Mouse (Mus musculus): Measurements from ENCODE around the gene Epx. TPM values are rescaled to one million over a fixed set of nuclear protein-coding genes. Genes with fewer than 3 reads are reported as not detected.

Epx gene
- polyA plus RNA-seq, 1 experiment from 2014 or later, result 1.3 TPM

GRCm38 (mm10) chr11:87821502-87821901, 53.8 kb downstream of the Epx start:
- Histone ChIP-seq H3K27ac (no peak overlapping the region), H3K36me3 (no peaks in the 10 kb centered on the region), H3K4me3 (no peak overlapping the region), H3K9ac (no peak overlapping the region), H3K4me2 (no peak overlapping the region), H3K27me3 (replicated peaks) (peaks cover 48% of the 10 kb centered on the region), H3K9me3 (replicated peaks) (no peaks in the 10 kb centered on the region), H3K4me1 (peaks cover 4% of the 10 kb centered on the region; the same call in 1 of the 2 replicates)
- no peak for ATAC-seq
- 64% methylated on average over 5 of the region's 5 CpGs for WGBS (ENCODE audit: insufficient replicate concordance)

- H3K27me3 ChIP-seq (replicated peaks), result peaks cover 39% of the 10 kb centered on the region
- 35% methylated on average over 4 of the region's 4 CpGs for WGBS (ENCODE audit: insufficient replicate concordance)
- peak overlapping the region; percentile 61 for H3K4me2 ChIP-seq
- H3K27ac ChIP-seq, result no peak overlapping the region
- ATAC-seq, result no peak
- no peaks in the 10 kb centered on the region for H3K36me3 ChIP-seq
- no peaks in the 10 kb centered on the region for H3K9me3 ChIP-seq (replicated peaks)
- no peak overlapping the region for H3K9ac ChIP-seq
- peaks cover 4% of the 10 kb centered on the region; the same call in 1 of the 2 replicates for H3K4me1 ChIP-seq
- peak overlapping the region; percentile 34; the same call in 1 of the 2 replicates for H3K4me3 ChIP-seq
Measured at GRCm38 (mm10) chr11:87817443-87817773, 57.9 kb downstream of the Epx start.

- peaks cover 35% of the 10 kb centered on the region for H3K27me3 ChIP-seq (replicated peaks)
Measured at GRCm38 (mm10) chr11:87816707-87817442, 58.5 kb downstream of the Epx start.

GRCm38 (mm10) chr11:87814831-87815230, 60.5 kb downstream of the Epx start:
- no peak overlapping the region for H3K4me2 ChIP-seq
- H3K27ac ChIP-seq, result no peak overlapping the region
- WGBS (ENCODE audit: insufficient replicate concordance), result 65% methylated on average over 8 of the region's 8 CpGs
- peaks cover 30% of the 10 kb centered on the region for H3K27me3 ChIP-seq (replicated peaks)
- peaks cover 4% of the 10 kb centered on the region; the same call in 1 of the 2 replicates for H3K4me1 ChIP-seq
- H3K9ac ChIP-seq, result no peak overlapping the region
- H3K36me3 ChIP-seq, result no peaks in the 10 kb centered on the region
- ATAC-seq, result no peak
- H3K4me3 ChIP-seq, result no peak overlapping the region
- no peaks in the 10 kb centered on the region for H3K9me3 ChIP-seq (replicated peaks)

More at GRCm38 (mm10) chr11:87816707-87817442, 58.5 kb downstream of the Epx start:
- Histone ChIP-seq H3K4me3 (peak overlapping the region; percentile 34; the same call in 1 of the 2 replicates), H3K9me3 (replicated peaks) (no peaks in the 10 kb centered on the region), H3K27ac (no peak overlapping the region), H3K4me1 (peaks cover 4% of the 10 kb centered on the region; the same call in 1 of the 2 replicates), H3K9ac (no peak overlapping the region), H3K36me3 (no peaks in the 10 kb centered on the region), H3K4me2 (peak overlapping the region; percentile 61)
- WGBS (ENCODE audit: insufficient replicate concordance), result 4% methylated on average over 31 of the region's 31 CpGs
- no peak for ATAC-seq

Other genes with a start within 250 kb of the Epx start
- gene Rnf43, start 212.8 kb downstream of the Epx start, polyA plus RNA-seq (2016; fragmentation: Nextera tagmentation; extraction: Ambion mirVana), result 5.3 and 6.9 TPM in 2 replicates
- 207 and 209 TPM in 2 replicates for gene Supt4a, start 138.0 kb downstream of the Epx start, polyA plus RNA-seq (2016; fragmentation: Nextera tagmentation; extraction: Ambion mirVana)
- 5.9 and 6.2 TPM in 2 replicates for gene Tspoap1, start 115.0 kb downstream of the Epx start, polyA plus RNA-seq (2016; fragmentation: Nextera tagmentation; extraction: Ambion mirVana)
- gene Mpo, start 82.0 kb downstream of the Epx start, polyA plus RNA-seq (2016; fragmentation: Nextera tagmentation; extraction: Ambion mirVana), result 209 and 217 TPM in 2 replicates
- not detected in 2 replicates for gene Lpo, start 47.2 kb downstream of the Epx start, polyA plus RNA-seq (2016; fragmentation: Nextera tagmentation; extraction: Ambion mirVana)
- gene Mks1, start 22.3 kb downstream of the Epx start, polyA plus RNA-seq (2016; fragmentation: Nextera tagmentation; extraction: Ambion mirVana), result 3.9 and 4.3 TPM in 2 replicates
- not detected in 2 replicates for gene Olfr462, start 16.7 kb upstream of the Epx start, polyA plus RNA-seq (2016; fragmentation: Nextera tagmentation; extraction: Ambion mirVana)
- gene Olfr463, start 21.9 kb upstream of the Epx start, polyA plus RNA-seq (2016; fragmentation: Nextera tagmentation; extraction: Ambion mirVana), result not detected in 2 replicates
- not detected in 2 replicates for gene Olfr464, start 45.4 kb upstream of the Epx start, polyA plus RNA-seq (2016; fragmentation: Nextera tagmentation; extraction: Ambion mirVana)
- 14.3 and 15.5 TPM in 2 replicates for gene Dynll2, start 112.0 kb upstream of the Epx start, polyA plus RNA-seq (2016; fragmentation: Nextera tagmentation; extraction: Ambion mirVana)
- 272 and 273 TPM in 2 replicates for gene Srsf1, start 171.8 kb upstream of the Epx start, polyA plus RNA-seq (2016; fragmentation: Nextera tagmentation; extraction: Ambion mirVana)
- gene Vezf1, start 192.7 kb upstream of the Epx start, polyA plus RNA-seq (2016; fragmentation: Nextera tagmentation; extraction: Ambion mirVana), result 14.6 TPM in 2 replicates
- gene Cuedc1, start 222.5 kb upstream of the Epx start, polyA plus RNA-seq (2016; fragmentation: Nextera tagmentation; extraction: Ambion mirVana), result 3.4 and 4.6 TPM in 2 replicates

All from liver, embryonic 12.5 days (tissue).